Mouse (Mus musculus): ENCODE results near the gene Slc17a4.

The Slc17a4 gene

GRCm38 (mm10) chr13:23914376-23915167 lies at the start of gene Slc17a4:
Gene Slc17a4 (minus strand): TSS chr13:23915009.
- no peak for DNase-seq

DNA sequence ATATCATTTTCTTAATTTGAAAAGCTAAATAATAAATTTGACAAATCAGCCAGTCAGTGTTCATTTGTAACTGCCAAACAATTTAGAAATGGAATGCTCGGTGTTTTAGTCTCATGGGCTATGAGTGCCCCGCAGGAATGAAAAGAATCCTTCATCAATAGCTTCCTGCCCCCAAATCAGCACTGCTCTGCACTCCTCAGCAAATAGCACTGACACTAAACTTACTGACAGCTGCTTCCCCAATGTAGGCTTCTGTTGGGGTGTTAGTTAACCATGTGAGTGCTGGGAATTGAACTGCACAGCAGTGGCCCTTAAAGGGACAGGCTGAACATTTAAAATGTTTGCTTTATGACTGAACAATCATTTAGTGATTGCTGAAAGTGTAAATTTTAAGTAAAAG lies 45.0 kb upstream of the Slc17a4 start:
- DNase-seq: no peak

DNA sequence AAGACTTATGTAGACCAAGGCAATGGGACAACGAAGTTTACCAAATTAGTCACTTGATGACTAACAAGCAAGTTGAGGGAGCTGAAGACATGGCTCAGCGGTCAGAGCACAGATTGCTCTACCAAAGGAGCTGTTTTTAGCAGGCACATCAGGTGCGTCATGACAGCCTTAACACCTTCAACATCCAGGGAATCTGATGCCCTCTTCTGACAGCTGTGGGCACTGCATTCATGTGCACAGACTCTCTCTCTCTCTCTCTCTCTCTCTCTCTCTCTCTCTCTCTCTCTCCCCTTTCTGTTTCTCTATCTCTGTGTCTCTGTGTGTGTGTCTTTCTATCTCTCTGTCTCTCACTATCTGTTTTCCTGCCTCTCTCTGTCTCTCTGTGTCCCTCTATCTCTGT lies 36.1 kb upstream of the Slc17a4 start:
- DNase-seq: no peak

DNA sequence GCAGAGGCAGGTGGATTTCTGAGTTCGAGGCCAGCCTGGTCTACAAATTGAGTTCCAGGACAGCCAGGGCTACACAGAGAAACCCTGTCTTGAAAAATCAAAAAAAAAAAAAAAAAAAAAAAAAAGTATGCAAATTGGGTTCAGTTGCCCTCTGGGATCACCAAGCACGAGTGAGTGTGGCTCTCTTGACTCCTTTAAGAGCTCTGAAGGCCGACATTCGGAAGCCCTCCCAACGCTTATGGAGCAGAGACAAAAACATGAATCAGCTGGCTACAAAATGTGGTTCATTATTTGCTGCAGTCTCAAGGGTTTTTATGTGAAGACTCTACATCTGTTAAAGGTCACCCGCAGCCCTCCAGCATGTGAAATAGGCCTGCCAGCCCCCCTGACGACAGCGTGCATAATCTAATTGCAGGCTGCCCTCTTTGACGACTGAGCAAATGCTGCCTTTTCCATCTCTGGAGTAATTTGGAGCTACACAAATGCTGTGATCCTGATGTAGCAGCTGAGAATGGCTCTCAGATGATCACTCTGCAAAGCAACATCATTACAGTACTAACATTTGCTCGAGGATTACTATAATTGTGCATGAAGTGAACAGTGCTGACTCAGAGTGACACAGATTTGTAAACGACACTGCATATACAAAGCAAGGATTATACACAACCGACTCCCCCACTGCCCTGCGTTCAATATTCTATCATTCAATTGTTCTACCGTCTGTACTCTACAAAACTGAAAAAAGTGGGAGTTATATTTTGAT lies 34.9 kb upstream of the Slc17a4 start:
- DNase-seq: no peak

DNA sequence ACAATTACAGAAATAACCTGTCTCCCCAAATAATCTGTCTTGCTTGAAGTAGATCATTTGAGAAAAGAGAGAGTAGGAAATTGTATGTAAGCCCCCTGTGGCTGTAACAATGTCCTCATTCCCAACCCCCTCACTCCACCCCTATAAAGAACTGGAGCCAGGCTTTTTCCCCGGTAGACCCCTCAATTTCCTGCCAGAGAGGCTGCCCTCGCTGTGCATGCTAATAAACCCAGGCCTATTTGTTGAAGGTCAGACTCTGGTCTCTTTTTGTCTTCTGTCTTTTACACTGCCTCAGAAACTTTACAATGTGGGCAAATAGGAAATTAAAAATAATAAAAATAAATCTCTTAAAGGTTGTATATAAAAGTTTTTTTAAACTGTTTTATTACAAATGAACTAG lies 31.4 kb upstream of the Slc17a4 start:
- no peak for DNase-seq

DNA sequence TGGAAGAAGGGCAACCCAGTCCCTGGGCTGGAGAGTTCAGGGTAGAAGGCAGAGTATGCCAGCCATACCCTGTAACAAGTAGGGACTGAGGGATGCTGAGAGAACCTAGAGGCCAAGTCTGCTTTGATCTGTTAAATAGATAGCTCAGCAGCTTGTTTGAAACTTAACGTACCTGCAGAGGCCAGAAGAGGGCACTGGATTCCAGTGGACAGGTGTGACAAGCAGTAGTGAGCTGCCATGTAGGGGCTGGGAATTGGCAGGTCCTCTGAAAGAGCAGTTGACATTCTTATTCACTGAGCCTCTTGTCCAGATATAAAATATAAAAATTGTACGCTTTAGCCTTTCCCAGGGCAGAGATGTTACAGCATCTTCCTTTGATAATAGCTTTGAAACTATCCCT lies 28.1 kb upstream of the Slc17a4 start:
- peak in 1 of 2 experiments; percentile 5 for DNase-seq

GRCm38 (mm10) chr13:23940291-23940690 lies 25.5 kb upstream of the Slc17a4 start:
- no peak for DNase-seq

DNA sequence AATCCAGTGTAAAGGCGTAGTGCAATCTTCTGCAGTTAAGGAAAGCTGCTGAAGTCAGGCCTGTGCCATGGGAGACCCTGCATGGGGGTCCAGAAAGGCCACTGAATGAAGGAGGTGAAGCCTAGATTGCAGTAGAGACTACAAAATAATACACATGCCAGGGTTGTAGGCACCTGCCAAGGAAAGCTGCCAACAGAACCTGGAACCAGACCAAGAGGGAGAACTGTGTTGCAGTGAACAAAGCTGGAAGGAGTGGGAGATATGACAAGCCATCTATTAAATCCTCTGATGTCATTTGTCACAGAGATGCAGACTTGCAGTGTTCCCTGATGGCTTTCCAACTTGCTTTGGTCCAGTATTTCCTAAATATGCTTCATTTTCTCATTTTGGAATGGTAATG lies 23.9 kb upstream of the Slc17a4 start:
- DNase-seq: peak; percentile 75 to 86

DNA sequence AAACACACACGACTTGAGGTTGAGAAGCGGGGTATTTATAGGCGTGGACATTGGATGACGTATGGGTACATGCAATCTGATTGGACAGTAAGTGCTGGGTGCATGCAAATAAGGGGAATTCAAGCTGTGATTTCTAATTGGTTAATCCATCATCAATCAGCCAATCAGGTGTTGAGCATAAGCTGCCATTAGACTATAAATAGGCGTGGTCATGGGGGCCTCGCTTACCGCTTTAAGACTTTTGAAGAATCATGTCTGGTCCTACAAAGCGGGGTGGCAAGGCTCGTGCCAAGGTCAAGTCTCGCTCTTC lies 19.4 kb upstream of the Slc17a4 start, which contains the start of gene Hist1h2aa:
Gene Hist1h2aa (plus strand): TSS at position 252 of the 310 bp plus-strand sequence.
- no peak for DNase-seq

GRCm38 (mm10) chr13:23933421-23934210 lies 18.8 kb upstream of the Slc17a4 start, which contains the start of gene Hist1h2ba:
Gene Hist1h2ba (minus strand): TSS chr13:23934156.
- no peak for DNase-seq

DNA sequence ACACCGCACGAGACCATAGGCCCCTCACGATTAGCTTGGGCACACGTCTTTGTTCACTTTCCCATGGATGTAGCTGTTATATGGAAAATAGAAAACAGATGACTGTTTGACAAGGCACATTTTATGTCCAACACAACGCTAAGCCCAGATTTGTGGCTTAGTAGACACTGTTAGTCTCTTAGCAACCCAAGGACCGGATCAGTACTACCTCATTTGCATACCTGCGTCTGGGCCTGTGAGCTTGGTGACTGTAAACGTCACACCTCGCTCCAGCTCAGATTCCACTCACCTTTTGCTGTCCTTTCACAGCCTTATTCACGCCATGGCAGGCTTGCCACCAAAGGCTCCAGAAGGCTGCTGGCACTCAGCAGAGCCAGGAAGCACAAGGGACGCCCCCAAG lies 16.1 kb upstream of the Slc17a4 start:
- DNase-seq: no peak

- DNase-seq: no peak
Observed at GRCm38 (mm10) chr13:23930461-23930860, 15.7 kb upstream of the Slc17a4 start.

DNA sequence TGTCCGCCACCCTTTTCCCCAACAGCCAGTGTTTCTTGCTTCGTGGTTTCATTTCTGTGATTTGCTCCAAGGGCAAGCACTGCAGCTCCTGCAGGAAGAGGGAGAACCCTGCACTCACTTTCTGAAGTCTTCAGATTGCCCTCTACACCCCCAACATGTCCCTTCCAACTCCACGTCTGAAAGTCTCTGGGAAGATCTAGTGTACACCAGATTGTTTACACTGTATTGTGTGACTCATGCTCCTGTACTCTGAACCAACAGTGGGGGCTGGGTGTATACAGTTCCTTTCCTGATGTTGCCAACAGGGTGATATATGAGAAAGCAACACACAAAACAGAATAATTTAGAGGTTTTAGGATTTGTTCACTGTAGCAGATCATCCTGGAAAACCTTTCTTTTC lies 13.8 kb upstream of the Slc17a4 start:
- no peak for DNase-seq

DNA sequence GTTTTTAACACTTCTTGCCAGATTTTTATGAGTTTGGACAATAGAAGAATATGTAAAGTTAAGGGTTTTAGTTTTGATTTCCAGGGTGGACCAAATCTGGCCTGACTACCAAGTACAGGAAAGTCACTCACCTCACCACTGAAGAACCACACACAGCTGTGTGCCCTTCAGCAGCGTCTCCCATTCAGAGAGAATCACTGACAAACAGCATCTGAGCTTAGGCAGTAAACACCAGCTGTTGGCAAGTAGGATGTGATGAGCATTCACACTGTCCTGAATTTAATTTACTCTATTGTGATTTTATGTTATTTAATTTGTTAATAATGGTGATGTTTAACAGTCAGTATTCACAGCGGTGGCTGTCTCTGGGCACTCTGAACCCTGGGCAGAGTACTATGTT lies 11.0 kb upstream of the Slc17a4 start:
- no peak for DNase-seq

DNA sequence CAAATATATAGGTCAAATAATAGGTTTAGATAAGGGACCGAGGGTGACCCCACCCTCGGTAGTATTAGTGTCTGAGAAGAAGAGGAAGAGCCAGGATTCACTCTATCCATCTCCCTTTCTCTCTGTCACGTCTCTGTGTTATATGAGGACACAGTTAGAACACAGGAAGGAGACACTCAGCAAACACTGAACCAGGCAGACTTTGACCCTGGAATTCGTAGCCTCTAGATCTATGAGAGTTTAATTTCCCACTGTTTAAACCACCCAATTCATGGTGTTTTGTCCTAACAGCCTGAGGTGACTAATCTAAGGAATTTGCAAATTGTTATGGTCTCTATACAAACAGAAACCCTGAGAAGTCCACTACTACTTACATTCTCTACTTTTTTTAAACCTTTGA lies 2.9 kb upstream of the Slc17a4 start:
- DNase-seq: no peak

- DNase-seq: no peak
Observed at GRCm38 (mm10) chr13:23916132-23916531, 1.3 kb upstream of the Slc17a4 start.

DNA sequence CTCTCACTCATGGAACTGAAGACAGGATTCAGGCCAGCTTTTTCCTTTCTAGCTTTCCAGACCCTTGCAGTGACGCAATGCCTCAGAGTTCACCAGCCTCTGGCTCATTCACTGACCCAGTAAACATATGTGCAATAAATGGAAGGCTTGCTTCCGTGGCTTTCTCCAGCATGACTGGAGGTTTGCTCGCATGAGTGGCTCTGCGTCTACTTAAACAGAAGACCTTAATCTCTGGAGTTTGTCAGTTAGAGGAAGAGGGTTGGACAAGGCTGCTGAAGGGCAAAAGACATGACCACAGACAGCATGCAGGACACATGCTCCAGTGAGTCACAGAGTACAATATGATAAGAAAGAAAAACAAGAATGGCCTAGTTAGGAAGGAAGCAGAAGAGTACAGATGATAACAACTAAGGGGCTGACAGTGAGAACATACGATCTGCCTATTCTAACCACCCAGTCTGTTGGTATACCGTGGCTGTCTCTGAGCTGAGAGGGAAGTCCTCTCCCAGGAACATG lies 960 bp downstream of the Slc17a4 start:
- no peak for DNase-seq

DNA sequence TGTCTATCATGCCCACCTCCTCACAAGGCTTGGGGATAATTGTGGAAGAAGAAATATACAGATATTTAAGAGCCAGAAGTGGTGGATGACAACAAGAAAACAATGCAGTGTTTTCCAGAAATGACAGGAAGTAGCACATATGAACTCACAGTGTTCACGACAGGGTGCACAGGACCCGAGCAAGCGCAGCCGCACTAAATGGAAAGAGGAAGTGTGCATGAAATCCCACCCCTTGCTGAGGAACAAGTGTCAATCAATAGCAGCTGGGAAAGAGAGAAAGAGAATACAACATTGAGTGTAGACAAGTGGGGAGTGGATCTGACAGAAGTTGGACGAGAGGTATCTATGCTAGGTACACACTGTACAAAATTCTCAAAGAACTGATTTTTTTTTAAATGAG lies 3.5 kb downstream of the Slc17a4 start:
- no peak for DNase-seq

- no peak for DNase-seq
Observed at GRCm38 (mm10) chr13:23910121-23910520, 4.7 kb downstream of the Slc17a4 start.

DNA sequence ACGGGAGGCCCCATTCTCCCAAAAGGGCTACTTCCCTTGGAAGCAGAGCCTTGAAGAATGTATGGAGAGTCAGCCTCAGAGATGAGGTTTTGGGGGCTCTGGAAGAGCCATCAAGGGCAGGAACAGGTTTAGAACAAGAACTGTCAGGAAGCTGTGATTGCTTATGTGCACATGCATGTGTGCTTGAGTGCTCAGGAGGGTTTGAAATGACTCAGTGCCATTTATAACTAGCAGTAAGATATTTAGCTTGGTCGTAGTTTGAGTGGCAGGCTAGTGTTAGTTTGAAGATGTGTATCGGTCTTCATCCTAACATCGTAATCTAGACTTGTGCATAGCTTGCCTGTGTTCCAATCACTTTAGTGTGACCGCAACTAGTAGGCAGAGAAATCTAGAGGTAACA lies 7.9 kb downstream of the Slc17a4 start:
- DNase-seq: no peak

DNA sequence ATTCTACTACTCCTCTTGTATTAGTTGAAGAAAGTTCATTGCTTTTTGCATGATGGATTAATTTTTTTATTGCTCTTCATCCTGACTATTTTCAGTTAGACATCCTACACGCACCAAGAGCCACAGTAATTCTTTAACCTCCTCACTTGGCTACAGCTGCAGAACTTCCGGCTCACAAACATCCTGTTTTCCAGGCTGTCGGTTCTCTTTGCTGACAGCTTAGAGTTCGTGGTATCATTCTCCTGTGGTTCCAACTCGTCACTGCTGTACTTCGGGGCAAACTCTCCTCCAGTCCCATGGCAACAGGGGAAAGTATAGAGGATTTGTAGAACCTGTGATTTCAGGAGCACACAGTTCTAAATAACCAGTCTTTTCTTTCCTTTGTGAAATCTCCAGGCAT lies 16.6 kb downstream of the Slc17a4 start:
- DNase-seq: no peak

DNA sequence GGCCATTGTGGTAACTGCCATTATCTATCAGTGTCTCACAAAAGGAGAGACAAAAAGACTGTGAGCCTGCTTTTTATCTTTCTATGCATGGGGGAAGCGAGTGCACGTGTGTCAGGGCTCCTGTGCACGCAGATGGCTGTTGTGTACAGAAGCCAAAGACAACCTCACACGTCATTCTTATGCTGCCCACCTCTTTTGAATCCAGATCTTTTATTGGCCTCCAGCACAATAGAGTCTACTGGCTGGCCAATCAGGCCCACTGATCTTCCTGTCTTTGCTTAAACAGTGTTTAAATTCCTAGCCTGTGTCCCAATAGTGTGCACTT lies 21.6 kb downstream of the Slc17a4 start:
- DNase-seq: no peak

DNA sequence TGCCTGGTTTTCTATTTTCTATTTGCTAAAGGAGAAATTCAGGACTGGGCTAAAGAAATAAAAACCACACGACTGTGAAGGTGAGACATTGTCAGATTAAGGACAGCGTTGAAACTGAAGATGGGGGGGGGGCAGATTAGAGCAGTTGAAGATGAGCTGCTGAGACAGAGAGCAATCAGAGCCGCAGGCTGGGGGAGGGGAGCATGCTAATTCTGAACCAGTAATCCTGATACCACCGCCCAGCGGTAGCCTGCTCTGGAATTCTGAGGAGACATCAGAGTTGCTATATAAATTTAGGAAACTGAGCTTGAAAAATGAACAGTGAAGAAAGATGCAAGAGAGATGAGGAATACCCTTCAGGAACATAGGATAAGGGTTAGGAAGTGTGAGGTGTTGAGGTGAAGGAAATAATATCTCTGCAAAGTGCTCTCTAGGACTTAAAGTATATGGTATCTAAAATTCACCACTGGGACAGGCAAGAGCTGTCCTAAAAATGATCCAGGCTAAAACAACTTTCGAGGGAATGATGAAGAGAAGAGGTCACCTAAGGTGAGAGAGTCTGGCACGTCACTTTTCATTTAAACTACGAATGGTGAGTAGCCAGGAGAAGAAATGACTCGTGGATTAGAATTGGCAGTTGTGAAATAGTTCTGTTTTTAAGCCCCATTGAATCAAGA lies 22.1 kb downstream of the Slc17a4 start:
- DNase-seq: no peak
